In the genomic region with DNA sequence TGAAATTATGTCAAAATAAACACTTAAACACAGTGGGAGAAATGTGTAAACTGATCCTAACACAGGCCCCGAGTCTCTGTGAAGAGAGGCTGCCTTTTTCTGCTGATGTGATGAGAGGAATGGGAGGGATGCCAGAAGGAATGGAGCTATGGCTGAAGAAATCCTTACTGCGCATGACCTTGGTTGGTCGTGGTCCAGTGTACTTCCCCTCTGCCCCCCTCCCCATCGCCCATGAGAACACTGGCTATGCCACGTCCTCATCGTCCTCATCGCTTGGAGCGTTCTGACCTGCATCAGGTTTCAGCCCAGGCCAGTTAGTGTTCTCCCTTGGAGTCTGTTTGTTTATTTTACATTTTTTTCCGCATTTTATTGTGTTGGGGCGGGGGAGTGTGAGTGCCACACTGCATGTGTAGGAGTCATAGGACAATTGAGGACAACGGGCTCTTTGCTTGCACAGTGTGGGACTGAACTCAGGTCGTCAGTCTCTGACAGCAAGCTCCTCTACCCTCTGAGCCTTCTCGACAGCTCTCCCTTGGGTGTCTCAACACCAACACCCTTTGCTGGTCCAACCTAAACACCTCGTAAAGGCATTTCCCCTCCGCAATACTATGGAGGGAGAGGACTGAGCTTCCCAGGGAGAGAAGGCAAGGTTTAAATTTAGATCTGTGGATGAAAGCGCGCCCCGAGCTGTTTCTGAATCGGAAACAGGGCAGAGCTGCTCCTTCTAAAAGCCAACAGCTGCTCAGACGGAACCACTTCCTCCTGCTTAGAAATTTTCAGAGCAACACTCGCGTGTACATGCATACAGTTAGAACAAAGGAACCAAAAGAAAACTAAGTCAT, we compare ENCODE assay signal across 8 mouse cellular contexts. TPM values are rescaled to one million over a fixed set of nuclear protein-coding genes. Genes with fewer than 3 reads are reported as not detected.
DNase-seq lines count a peak whose midpoint lies in the region; ATAC-seq and TF ChIP-seq lines count a peak whose summit lies in the region.

No protein-coding gene starts in this region.

- no peak for ATAC-seq in hindbrain, postnatal 0 days
- ATAC-seq in limb, embryonic 13.5 days (ENCODE audit: low FRiP score, low read depth) = peak; percentile 76

- H3K4me2 ChIP-seq in hindbrain, postnatal 0 days (ENCODE audit: low read depth, low read length) = no peak overlapping the region
- H3K4me2 ChIP-seq in limb, embryonic 13.5 days (replicated peaks) = peak overlapping the region; percentile 16; the same call in 1 of the 2 replicates

- no peaks in the 10 kb centered on the region for H3K27me3 ChIP-seq in hindbrain, postnatal 0 days (ENCODE audit: insufficient read depth, low read length)
- H3K27me3 ChIP-seq in hindbrain, embryonic 10.5 days (ENCODE audit: insufficient read depth, poor library complexity, severe bottlenecking) = no peaks in the 10 kb centered on the region
- H3K27me3 ChIP-seq in limb, embryonic 13.5 days = no peaks in the 10 kb centered on the region
- H3K27me3 ChIP-seq in spleen, adult 2 months (ENCODE audit: control insufficient read depth, insufficient read depth, low read length) = no peaks in the 10 kb centered on the region

- H3K4me3 ChIP-seq in hindbrain, postnatal 0 days (ENCODE audit: low read length) = no peak overlapping the region
- no peak overlapping the region for H3K4me3 ChIP-seq in hindbrain, embryonic 10.5 days
- no peak overlapping the region for H3K4me3 ChIP-seq in limb, embryonic 13.5 days
- peak overlapping the region; percentile 36; the same call in 1 of the 2 replicates for H3K4me3 ChIP-seq in spleen, adult 2 months (ENCODE audit: extremely low read depth, insufficient read depth, insufficient read length)

- no peak for TF ChIP-seq CTCF in hindbrain, postnatal 0 days (IDR thresholded peaks at IDR 0.05; ENCODE audit: low read depth)
- no peak for TF ChIP-seq CTCF in spleen, adult 2 months (IDR thresholded peaks at IDR 0.05; ENCODE audit: extremely low read depth, insufficient read depth, insufficient read length, insufficient replicate concordance)

- no peaks in the 10 kb centered on the region for H3K4me1 ChIP-seq in hindbrain, postnatal 0 days (ENCODE audit: insufficient read depth, low read length)
- 0 out of 2 replicates have a peak, but pooled peaks cover 4% of the 10 kb centered on the region for H3K4me1 ChIP-seq in hindbrain, embryonic 10.5 days (replicated peaks)
- H3K4me1 ChIP-seq in limb, embryonic 13.5 days = peaks cover 10% of the 10 kb centered on the region
- H3K4me1 ChIP-seq in spleen, adult 2 months (ENCODE audit: control insufficient read depth, insufficient read depth, insufficient read length) = peaks cover 9% of the 10 kb centered on the region; the same call in 1 of the 2 replicates

- no peaks in the 10 kb centered on the region for H3K36me3 ChIP-seq in hindbrain, postnatal 0 days (ENCODE audit: insufficient read depth, low read length)
- H3K36me3 ChIP-seq in hindbrain, embryonic 10.5 days = no peaks in the 10 kb centered on the region
- no peaks in the 10 kb centered on the region for H3K36me3 ChIP-seq in limb, embryonic 13.5 days
- no peaks in the 10 kb centered on the region for H3K36me3 ChIP-seq in spleen, adult 2 months (ENCODE audit: control insufficient read depth, insufficient read depth, low read length)

- DNase-seq in hindbrain, postnatal 0 days (ENCODE audit: low spot score) = no peak
- DNase-seq in hindbrain, embryonic 10.5 days (ENCODE audit: low spot score) = no peak
- DNase-seq in brain, adult 2 months (ENCODE audit: low read depth, low spot score) = peak; percentile 76
- peak; percentile 41 for DNase-seq in heart, postnatal 4 days
- DNase-seq in spleen, adult 2 months (ENCODE audit: low read depth in 1 of 2, low spot score in 2 of 2) = peak; percentile 51 to 55
- DNase-seq in adrenal gland, postnatal 14 days = no peak
- no peak for DNase-seq in gastrocnemius, postnatal 4 days (ENCODE audit: low spot score in 2 of 2)

- 69% methylated on average over 22 of the region's 22 CpGs for WGBS in hindbrain, postnatal 0 days
- 70% methylated on average over 22 of the region's 22 CpGs for WGBS in hindbrain, embryonic 10.5 days
- WGBS in limb, embryonic 13.5 days = 50% methylated on average over 22 of the region's 22 CpGs
- 25% methylated on average over 22 of the region's 22 CpGs for WGBS in spleen, adult 2 months

- TF ChIP-seq POLR2A in spleen, adult 2 months (IDR thresholded peaks at IDR 0.05; ENCODE audit: low read depth, low read length) = no peak

- no peaks in the 10 kb centered on the region for H3K9me3 ChIP-seq in hindbrain, postnatal 0 days (ENCODE audit: low read length)
- H3K9me3 ChIP-seq in hindbrain, embryonic 10.5 days = no peaks in the 10 kb centered on the region
- H3K9me3 ChIP-seq in limb, embryonic 13.5 days = no peaks in the 10 kb centered on the region

- H3K27ac ChIP-seq in hindbrain, postnatal 0 days = 0 out of 2 replicates have a peak overlapping the region, but pooled peaks have one; percentile 0
- no peak overlapping the region for H3K27ac ChIP-seq in hindbrain, embryonic 10.5 days
- H3K27ac ChIP-seq in limb, embryonic 13.5 days = peak overlapping the region; percentile 53
- peak overlapping the region; percentile 88 for H3K27ac ChIP-seq in spleen, adult 2 months (ENCODE audit: insufficient read depth, low read length)

- no peak overlapping the region for H3K9ac ChIP-seq in hindbrain, postnatal 0 days (replicated peaks; ENCODE audit: low read length)
- no peak overlapping the region for H3K9ac ChIP-seq in limb, embryonic 13.5 days

RNA-seq across cellular contexts. Expression of gene Blm, which starts 19.5 kb away (rescaled TPM):
- 4.3 and 7.5 TPM in 2 replicates for total RNA-seq in hindbrain, postnatal 0 days (2014; rRNA removed)
- polyA plus RNA-seq in hindbrain, postnatal 0 days (2015; fragmentation: Nextera tagmentation; extraction: Ambion mirVana) = 7.1 and 7.2 TPM in 2 replicates
- 33.1 and 47.3 TPM in 2 replicates for polyA plus RNA-seq in hindbrain, embryonic 10.5 days (2016; fragmentation: Nextera tagmentation; extraction: Ambion mirVana)
- 10 to 100 TPM; 15.5 to 16.5 TPM for total RNA-seq in heart, postnatal 4 days (2021)
- 25.1 and 27.2 TPM in 2 replicates for polyA plus RNA-seq in limb, embryonic 13.5 days (2015; fragmentation: Nextera tagmentation; extraction: Ambion mirVana)
- polyA plus RNA-seq in spleen, adult 2 months (2012; rRNA removed) = 1.1 and 1.6 TPM in 2 replicates
- total RNA-seq in adrenal gland, postnatal 14 days (2021) = 6.0 and 6.4 TPM in 2 replicates
- 10 to 100 TPM in 1 of 2 experiments, 1 to 10 TPM in 1; 8.3 to 10.7 TPM for total RNA-seq in gastrocnemius, postnatal 4 days (2021)

Comparison
In these comparisons a context has a peak if more than half of its experiments do, and no peak if none do; other contexts are left out.
1. DNase-seq: peak in brain, adult 2 months (single experiment), heart, postnatal 4 days (single experiment) and spleen, adult 2 months (2 of 2); none in hindbrain, postnatal 0 days (single experiment), hindbrain, embryonic 10.5 days (single experiment), adrenal gland, postnatal 14 days (single experiment) and gastrocnemius, postnatal 4 days (0 of 2).